Mouse (Mus musculus) heart, embryonic 11.5 days (tissue): ENCODE measurements around the gene Shank1. TPM values are rescaled to one million over a fixed set of nuclear protein-coding genes. Genes with fewer than 3 reads are reported as not detected.

ENCODE experiments used
- ATAC-seq: fragments of 200-750 bp; cut with Nextera tagmentation; replicated peaks from 2 replicates; pipeline ENCODE4 v1.8.0; 2017; ENCODE audit warnings: moderate library complexity; ENCODE audit not compliant: insufficient number of reproducible peaks, low FRiP score, low TSS enrichment
- H3K27ac ChIP-seq: fragments of 300-500 bp; sonication (generic); 2 replicates; pipeline ENCODE4 v1.5.1; 2014; ENCODE audit warnings: mild to moderate bottlenecking, low read depth, low read length
- H3K27me3 ChIP-seq: fragments of 300-500 bp; sonication (generic); 2 replicates; pipeline ENCODE4 v1.6.1; 2014; ENCODE audit warnings: mild to moderate bottlenecking, low read length, mixed read lengths; ENCODE audit not compliant: control insufficient read depth, insufficient read depth
- H3K36me3 ChIP-seq: fragments of 300-500 bp; sonication (generic); 2 replicates; pipeline ENCODE4 v1.6.1; 2014; ENCODE audit warnings: mild to moderate bottlenecking, low read length, moderate library complexity, mixed read lengths; ENCODE audit not compliant: control insufficient read depth, insufficient read depth
- H3K4me1 ChIP-seq: fragments of 300-500 bp; sonication (generic); 2 replicates; pipeline ENCODE4 v1.6.1; 2014; ENCODE audit warnings: low read length; ENCODE audit not compliant: control insufficient read depth, insufficient read depth
- H3K4me2 ChIP-seq: fragments of 300-500 bp; sonication (generic); 2 replicates; pipeline ENCODE4 v1.6.1; 2014; ENCODE audit warnings: mild to moderate bottlenecking, moderate library complexity
- H3K4me3 ChIP-seq: fragments of 300-500 bp; sonication (generic); 2 replicates; pipeline ENCODE4 v1.5.1; 2014; ENCODE audit warnings: low read depth, low read length
- H3K9ac ChIP-seq: fragments of 300-500 bp; sonication (generic); 2 replicates; pipeline ENCODE4 v1.6.1; 2014; ENCODE audit warnings: mild to moderate bottlenecking, low read depth, low read length, moderate library complexity
- H3K9me3 ChIP-seq: fragments of 300-500 bp; sonication (generic); replicated peaks from 2 replicates; pipeline ENCODE4 v1.6.1; 2016; ENCODE audit warnings: low read length; ENCODE audit not compliant: control insufficient read depth
- WGBS: fragments of 180-500 bp; shearing (Covaris S2); extraction: QIAGEN DNeasy Blood & Tissue Kit; methylation state at CpG from one replicate; pipeline ENCODE4 v1.1.7; 2014; ENCODE audit not compliant: insufficient replicate concordance; 5-methylcytosine and 5-hydroxymethylcytosine counted together
- polyA plus RNA-seq: library from polyadenylated mRNA; unstranded; fragments of >200 nt; fragmentation: Nextera tagmentation; extraction: Ambion mirVana; gene quantifications from 2 replicates; pipeline ENCODE4 v1.2.1, GENCODE M21; 2014

Shank1 gene
- polyA plus RNA-seq, 1 experiment from 2014 or later: 1.3 TPM

- H3K36me3 ChIP-seq: no peaks in the 10 kb centered on the region
- no peaks in the 10 kb centered on the region for H3K4me1 ChIP-seq
- no peak overlapping the region for H3K9ac ChIP-seq
- WGBS: 58% methylated on average over 7 of the region's 7 CpGs
- H3K4me3 ChIP-seq: no peak overlapping the region
- ATAC-seq: no peak
- H3K4me2 ChIP-seq: no peak overlapping the region
- H3K9me3 ChIP-seq: 0 out of 2 replicates have a peak, but pooled peaks cover 2% of the 10 kb centered on the region
- no peak overlapping the region for H3K27ac ChIP-seq
- peaks cover 19% of the 10 kb centered on the region for H3K27me3 ChIP-seq
These were observed 36.6 kb upstream of the Shank1 start for GRCm38 (mm10) chr7:44273446-44273845.

GRCm38 (mm10) chr7:44274096-44274495, 36.0 kb upstream of the Shank1 start:
- no peak overlapping the region for H3K4me2 ChIP-seq
- H3K27ac ChIP-seq: no peak overlapping the region
- 0 out of 2 replicates have a peak, but pooled peaks cover 2% of the 10 kb centered on the region for H3K9me3 ChIP-seq
- 21% methylated on average over 11 of the region's 11 CpGs for WGBS
- no peak overlapping the region for H3K9ac ChIP-seq
- no peak overlapping the region for H3K4me3 ChIP-seq
- H3K36me3 ChIP-seq: no peaks in the 10 kb centered on the region
- no peak for ATAC-seq
- H3K4me1 ChIP-seq: no peaks in the 10 kb centered on the region
- peaks cover 16% of the 10 kb centered on the region for H3K27me3 ChIP-seq

- no peaks in the 10 kb centered on the region for H3K4me1 ChIP-seq
- no peak overlapping the region for H3K4me2 ChIP-seq
- no peak overlapping the region for H3K27ac ChIP-seq
- 0 out of 2 replicates have a peak, but pooled peaks cover 2% of the 10 kb centered on the region for H3K9me3 ChIP-seq
- no peak for ATAC-seq
- 62% methylated on average over 3 of the region's 3 CpGs for WGBS
- peaks cover 14% of the 10 kb centered on the region for H3K27me3 ChIP-seq
- H3K9ac ChIP-seq: no peak overlapping the region
- no peaks in the 10 kb centered on the region for H3K36me3 ChIP-seq
- H3K4me3 ChIP-seq: no peak overlapping the region
These were observed 34.5 kb upstream of the Shank1 start for GRCm38 (mm10) chr7:44275546-44275945.

- Histone ChIP-seq H3K9ac (no peak overlapping the region), H3K4me1 (no peaks in the 10 kb centered on the region), H3K4me3 (no peak overlapping the region), H3K4me2 (no peak overlapping the region), H3K27me3 (peaks cover 14% of the 10 kb centered on the region), H3K27ac (no peak overlapping the region), H3K36me3 (no peaks in the 10 kb centered on the region), H3K9me3 (0 out of 2 replicates have a peak, but pooled peaks cover 2% of the 10 kb centered on the region)
- no peak for ATAC-seq
- 62% methylated on average over 10 of the region's 10 CpGs for WGBS
These were observed 33.4 kb upstream of the Shank1 start for GRCm38 (mm10) chr7:44276461-44277249.

- Histone ChIP-seq H3K4me1 (no peaks in the 10 kb centered on the region), H3K36me3 (no peaks in the 10 kb centered on the region), H3K9me3 (0 out of 2 replicates have a peak, but pooled peaks cover 2% of the 10 kb centered on the region), H3K4me2 (no peak overlapping the region), H3K27ac (no peak overlapping the region), H3K9ac (no peak overlapping the region), H3K27me3 (peaks cover 14% of the 10 kb centered on the region), H3K4me3 (no peak overlapping the region)
- 50% methylated on average over 2 of the region's 2 CpGs for WGBS
- ATAC-seq: no peak
These were observed 32.8 kb upstream of the Shank1 start for GRCm38 (mm10) chr7:44277250-44277622.

- no peaks in the 10 kb centered on the region for H3K36me3 ChIP-seq
- H3K4me3 ChIP-seq: no peak overlapping the region
- H3K9me3 ChIP-seq: 0 out of 2 replicates have a peak, but pooled peaks cover 2% of the 10 kb centered on the region
- H3K27me3 ChIP-seq: no peaks in the 10 kb centered on the region
- no peaks in the 10 kb centered on the region for H3K4me1 ChIP-seq
- H3K27ac ChIP-seq: no peak overlapping the region
- no peak overlapping the region for H3K9ac ChIP-seq
- no peak for ATAC-seq
- H3K4me2 ChIP-seq: no peak overlapping the region
- WGBS: 59% methylated on average over 1 of the region's 1 CpGs
These were observed 29.1 kb upstream of the Shank1 start for GRCm38 (mm10) chr7:44280959-44281358.

GRCm38 (mm10) chr7:44281586-44281985, 28.5 kb upstream of the Shank1 start:
- Histone ChIP-seq H3K9me3 (peaks cover 2% of the 10 kb centered on the region; the same call in 1 of the 2 replicates), H3K27me3 (no peaks in the 10 kb centered on the region), H3K27ac (no peak overlapping the region), H3K4me2 (no peak overlapping the region), H3K36me3 (no peaks in the 10 kb centered on the region), H3K9ac (no peak overlapping the region), H3K4me1 (no peaks in the 10 kb centered on the region), H3K4me3 (no peak overlapping the region)
- WGBS: 73% methylated on average over 7 of the region's 7 CpGs
- no peak for ATAC-seq

- WGBS: 58% methylated on average over 7 of the region's 7 CpGs
- Histone ChIP-seq H3K4me2 (no peak overlapping the region), H3K36me3 (no peaks in the 10 kb centered on the region), H3K9ac (no peak overlapping the region), H3K4me1 (no peaks in the 10 kb centered on the region), H3K27me3 (no peaks in the 10 kb centered on the region), H3K4me3 (no peak overlapping the region), H3K9me3 (no peaks in the 10 kb centered on the region; the same call in none of the 2 replicates), H3K27ac (no peak overlapping the region)
- ATAC-seq: no peak
These were observed 22.3 kb upstream of the Shank1 start for GRCm38 (mm10) chr7:44287760-44288159.

DNA sequence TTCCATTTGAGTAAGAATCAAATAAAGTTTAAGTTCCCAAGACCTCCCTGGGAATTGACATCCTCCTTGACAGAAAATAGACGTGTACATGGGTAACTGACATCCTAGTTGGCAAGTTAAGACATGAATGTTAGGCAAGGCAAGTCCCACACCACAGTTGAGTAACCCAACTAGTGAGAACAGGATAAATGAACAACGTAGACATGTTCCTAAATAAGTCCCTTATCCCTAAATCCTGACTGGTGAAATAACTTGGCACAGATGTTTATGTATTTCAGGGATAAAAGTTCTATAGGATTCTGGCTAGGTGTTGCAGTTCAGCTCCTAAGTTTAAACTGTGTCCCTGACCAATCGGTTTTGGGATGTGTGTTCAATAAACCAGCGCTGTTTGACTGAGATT, 19.1 kb upstream of the Shank1 start:
- ATAC-seq: no peak
- Histone ChIP-seq H3K27me3 (no peaks in the 10 kb centered on the region), H3K4me2 (no peak overlapping the region), H3K4me1 (no peaks in the 10 kb centered on the region), H3K9ac (no peak overlapping the region), H3K9me3 (no peaks in the 10 kb centered on the region; the same call in none of the 2 replicates), H3K27ac (no peak overlapping the region), H3K36me3 (no peaks in the 10 kb centered on the region), H3K4me3 (no peak overlapping the region)
- WGBS: 73% methylated on average over 4 of the region's 4 CpGs
